Mouse (Mus musculus) neural tube, embryonic 12.5 days (tissue): ENCODE measurements around the gene Tle3. TPM values are rescaled to one million over a fixed set of nuclear protein-coding genes. Genes with fewer than 3 reads are reported as not detected.

Experiments used
- ATAC-seq: fragments of 200-750 bp; cut with Nextera tagmentation; 2 replicates; pipeline ENCODE4 v1.8.0; 2017; ENCODE audit warnings: low read depth, mild to moderate bottlenecking, moderate TSS enrichment, moderate library complexity; ENCODE audit not compliant: low FRiP score
- H3K27ac ChIP-seq: fragments of 300-500 bp; sonication (generic); 2 replicates; pipeline ENCODE4 v1.5.1; 2016
- H3K27me3 ChIP-seq: fragments of 300-500 bp; sonication (generic); replicated peaks from 2 replicates; pipeline ENCODE4 v1.6.1; 2016; ENCODE audit warnings: mild to moderate bottlenecking
- H3K36me3 ChIP-seq: fragments of 300-500 bp; sonication (generic); 2 replicates; pipeline ENCODE4 v1.6.1; 2016; ENCODE audit warnings: mild to moderate bottlenecking
- H3K4me1 ChIP-seq: fragments of 300-500 bp; sonication (generic); 2 replicates; pipeline ENCODE4 v1.6.1; 2016
- H3K4me2 ChIP-seq: fragments of 300-500 bp; sonication (generic); replicated peaks from 2 replicates; pipeline ENCODE4 v1.6.1; 2016; ENCODE audit warnings: mild to moderate bottlenecking
- H3K4me3 ChIP-seq: fragments of 300-500 bp; sonication (generic); 2 replicates; pipeline ENCODE4 v1.5.1; 2016
- H3K9ac ChIP-seq: fragments of 300-500 bp; sonication (generic); 2 replicates; pipeline ENCODE4 v1.6.1; 2016; ENCODE audit warnings: mild to moderate bottlenecking
- H3K9me3 ChIP-seq: fragments of 300-500 bp; sonication (generic); 2 replicates; pipeline ENCODE4 v1.6.1; 2016; ENCODE audit warnings: mild to moderate bottlenecking
- WGBS: fragments of 180-500 bp; shearing (Covaris S2); methylation state at CpG from one replicate; pipeline ENCODE4 v1.1.7; 2016; 5-methylcytosine and 5-hydroxymethylcytosine counted together
- polyA plus RNA-seq: library from polyadenylated mRNA; unstranded; fragments of >200 nt; fragmentation: Nextera tagmentation; extraction: Ambion mirVana; gene quantifications from 2 replicates; pipeline ENCODE4 v1.2.1, GENCODE M21; 2016

Tle3 gene
- polyA plus RNA-seq, 1 experiment from 2014 or later: 58.7 TPM

- no peak for ATAC-seq
- 46% methylated on average over 11 of the region's 11 CpGs for WGBS
- Histone ChIP-seq H3K4me3 (no peak overlapping the region), H3K27ac (no peak overlapping the region), H3K36me3 (peaks cover 40% of the 10 kb centered on the region), H3K9ac (no peak overlapping the region), H3K27me3 (0 out of 2 replicates have a peak, but pooled peaks cover 8% of the 10 kb centered on the region), H3K4me2 (peak overlapping the region; percentile 93), H3K4me1 (peaks cover 98% of the 10 kb centered on the region), H3K9me3 (no peaks in the 10 kb centered on the region)
Measured at GRCm38 (mm10) chr9:61379016-61379634, 7.0 kb downstream of the Tle3 start.

- H3K4me1 ChIP-seq: peaks cover 100% of the 10 kb centered on the region
- peak overlapping the region; percentile 93 for H3K4me2 ChIP-seq
- H3K9me3 ChIP-seq: no peaks in the 10 kb centered on the region
- H3K9ac ChIP-seq: peak overlapping the region; percentile 18; the same call in 1 of the 2 replicates
- H3K36me3 ChIP-seq: peaks cover 40% of the 10 kb centered on the region
- no peak overlapping the region for H3K27ac ChIP-seq
- no peak overlapping the region for H3K4me3 ChIP-seq
- WGBS: 24% methylated on average over 18 of the region's 18 CpGs
- 0 out of 2 replicates have a peak, but pooled peaks cover 8% of the 10 kb centered on the region for H3K27me3 ChIP-seq
- ATAC-seq: no peak
Measured at GRCm38 (mm10) chr9:61380258-61381062, 8.3 kb downstream of the Tle3 start.

- Histone ChIP-seq H3K4me2 (peak overlapping the region; percentile 93), H3K36me3 (peaks cover 34% of the 10 kb centered on the region), H3K9me3 (no peaks in the 10 kb centered on the region), H3K4me1 (peaks cover 100% of the 10 kb centered on the region), H3K27ac (no peak overlapping the region), H3K9ac (peak overlapping the region; percentile 18; the same call in 1 of the 2 replicates), H3K27me3 (0 out of 2 replicates have a peak, but pooled peaks cover 8% of the 10 kb centered on the region), H3K4me3 (no peak overlapping the region)
- no peak for ATAC-seq
- 57% methylated on average over 2 of the region's 2 CpGs for WGBS
Measured at GRCm38 (mm10) chr9:61381063-61381408, 8.9 kb downstream of the Tle3 start.

- no peak for ATAC-seq
- H3K4me1 ChIP-seq: peaks cover 100% of the 10 kb centered on the region
- H3K4me3 ChIP-seq: no peak overlapping the region
- peaks cover 31% of the 10 kb centered on the region for H3K36me3 ChIP-seq
- 89% methylated on average over 3 of the region's 3 CpGs for WGBS
- peak overlapping the region; percentile 93; the same call in 1 of the 2 replicates for H3K4me2 ChIP-seq
- no peaks in the 10 kb centered on the region for H3K9me3 ChIP-seq
- no peak overlapping the region for H3K27ac ChIP-seq
- 0 out of 2 replicates have a peak, but pooled peaks cover 8% of the 10 kb centered on the region for H3K27me3 ChIP-seq
- no peak overlapping the region for H3K9ac ChIP-seq
Measured at GRCm38 (mm10) chr9:61381445-61381844, 9.3 kb downstream of the Tle3 start.

GRCm38 (mm10) chr9:61382595-61383186, 10.5 kb downstream of the Tle3 start:
- 0 out of 2 replicates have a peak, but pooled peaks cover 8% of the 10 kb centered on the region for H3K27me3 ChIP-seq
- H3K4me2 ChIP-seq: no peak overlapping the region
- no peaks in the 10 kb centered on the region for H3K9me3 ChIP-seq
- H3K9ac ChIP-seq: no peak overlapping the region
- no peak for ATAC-seq
- peaks cover 100% of the 10 kb centered on the region for H3K4me1 ChIP-seq
- WGBS: 68% methylated on average over 8 of the region's 8 CpGs
- no peak overlapping the region for H3K27ac ChIP-seq
- peaks cover 32% of the 10 kb centered on the region for H3K36me3 ChIP-seq
- H3K4me3 ChIP-seq: no peak overlapping the region

- peaks cover 100% of the 10 kb centered on the region for H3K4me1 ChIP-seq
- no peak overlapping the region for H3K9ac ChIP-seq
- no peak overlapping the region for H3K27ac ChIP-seq
- H3K36me3 ChIP-seq: peaks cover 42% of the 10 kb centered on the region
- no peak overlapping the region for H3K4me3 ChIP-seq
- WGBS: 38% methylated on average over 6 of the region's 6 CpGs
- ATAC-seq: no peak
- no peaks in the 10 kb centered on the region for H3K9me3 ChIP-seq
- peak overlapping the region; percentile 49 for H3K4me2 ChIP-seq
- H3K27me3 ChIP-seq: 0 out of 2 replicates have a peak, but pooled peaks cover 8% of the 10 kb centered on the region
Measured at GRCm38 (mm10) chr9:61384101-61384500, 11.9 kb downstream of the Tle3 start.

GRCm38 (mm10) chr9:61384646-61385443, 12.7 kb downstream of the Tle3 start:
- H3K4me3 ChIP-seq: peak overlapping the region; percentile 9; the same call in 1 of the 2 replicates
- WGBS: 6% methylated on average over 16 of the region's 16 CpGs
- ATAC-seq: peak; percentile 29; the same call in 1 of the 2 replicates

GRCm38 (mm10) chr9:61385753-61386152, 13.6 kb downstream of the Tle3 start:
- Histone ChIP-seq H3K9ac (0 out of 2 replicates have a peak overlapping the region, but pooled peaks have one; percentile 17), H3K27me3 (0 out of 2 replicates have a peak, but pooled peaks cover 8% of the 10 kb centered on the region), H3K4me3 (0 out of 2 replicates have a peak overlapping the region, but pooled peaks have one; percentile 1), H3K36me3 (peaks cover 51% of the 10 kb centered on the region), H3K4me2 (peak overlapping the region; percentile 49), H3K27ac (no peak overlapping the region), H3K4me1 (peaks cover 94% of the 10 kb centered on the region), H3K9me3 (no peaks in the 10 kb centered on the region)
- peak; percentile 34; the same call in 1 of the 2 replicates for ATAC-seq
- 3% methylated on average over 8 of the region's 8 CpGs for WGBS

More at GRCm38 (mm10) chr9:61384646-61385443, 12.7 kb downstream of the Tle3 start:
- Histone ChIP-seq H3K9ac (no peak overlapping the region), H3K27ac (no peak overlapping the region), H3K4me2 (peak overlapping the region; percentile 49), H3K27me3 (0 out of 2 replicates have a peak, but pooled peaks cover 8% of the 10 kb centered on the region), H3K9me3 (no peaks in the 10 kb centered on the region), H3K36me3 (peaks cover 49% of the 10 kb centered on the region), H3K4me1 (peaks cover 96% of the 10 kb centered on the region)

GRCm38 (mm10) chr9:61386314-61386713, 14.1 kb downstream of the Tle3 start:
- Histone ChIP-seq H3K36me3 (peaks cover 51% of the 10 kb centered on the region), H3K9me3 (no peaks in the 10 kb centered on the region), H3K27ac (no peak overlapping the region), H3K4me3 (0 out of 2 replicates have a peak overlapping the region, but pooled peaks have one; percentile 1), H3K27me3 (0 out of 2 replicates have a peak, but pooled peaks cover 8% of the 10 kb centered on the region), H3K4me2 (peak overlapping the region; percentile 49), H3K9ac (no peak overlapping the region), H3K4me1 (peaks cover 94% of the 10 kb centered on the region)
- WGBS: 16% methylated on average over 2 of the region's 2 CpGs
- ATAC-seq: no peak

GRCm38 (mm10) chr9:61387797-61388196, 15.6 kb downstream of the Tle3 start:
- peaks cover 93% of the 10 kb centered on the region for H3K4me1 ChIP-seq
- H3K4me3 ChIP-seq: no peak overlapping the region
- H3K27ac ChIP-seq: no peak overlapping the region
- ATAC-seq: no peak
- no peaks in the 10 kb centered on the region for H3K27me3 ChIP-seq
- peaks cover 44% of the 10 kb centered on the region; the same call in 1 of the 2 replicates for H3K36me3 ChIP-seq
- no peaks in the 10 kb centered on the region for H3K9me3 ChIP-seq
- no peak overlapping the region for H3K4me2 ChIP-seq
- WGBS: 68% methylated on average over 5 of the region's 5 CpGs
- no peak overlapping the region for H3K9ac ChIP-seq

GRCm38 (mm10) chr9:61388214-61388613, 16.0 kb downstream of the Tle3 start:
- H3K4me3 ChIP-seq: no peak overlapping the region
- no peak overlapping the region for H3K4me2 ChIP-seq
- no peak overlapping the region for H3K27ac ChIP-seq
- H3K9ac ChIP-seq: no peak overlapping the region
- H3K36me3 ChIP-seq: peaks cover 45% of the 10 kb centered on the region
- ATAC-seq: no peak
- no peaks in the 10 kb centered on the region for H3K27me3 ChIP-seq
- peaks cover 89% of the 10 kb centered on the region for H3K4me1 ChIP-seq
- no peaks in the 10 kb centered on the region for H3K9me3 ChIP-seq
- 60% methylated on average over 12 of the region's 12 CpGs for WGBS
